ENCODE assay signal across 30 mouse cellular contexts in genomic region chr1:170876906-170877305, GRCm38 (mm10). TPM values are rescaled to one million over a fixed set of nuclear protein-coding genes. Genes with fewer than 3 reads are reported as not detected.
"Had no signal": no experiment of that assay in that cellular context is flagged by ENCODE, and none has a peak within 500 bp of the region (broad histone marks: within the 10 kb centered on the region; RNA-seq: fewer than 3 reads in every experiment).

No protein-coding gene starts in this region.

- H3K27ac ChIP-seq: kidney, postnatal 0 days; layer of hippocampus, adult 2 months; limb, embryonic 10.5 days; limb, embryonic 13.5 days; liver, embryonic 12.5 days; liver, embryonic 15.5 days; lung, embryonic 15.5 days; midbrain, embryonic 10.5 days; midbrain, embryonic 13.5 days; neural tube, embryonic 13.5 days had no signal

- H3K27me3 ChIP-seq: limb, embryonic 13.5 days; liver, embryonic 12.5 days; liver, embryonic 15.5 days; lung, embryonic 15.5 days; megakaryocyte, embryonic 14.5 days; midbrain, embryonic 13.5 days; neural tube, embryonic 13.5 days had no signal

- ATAC-seq: liver, embryonic 12.5 days; midbrain, embryonic 13.5 days; midbrain, embryonic 16.5 days had no signal

- H3K9me3 ChIP-seq: limb, embryonic 10.5 days; limb, embryonic 13.5 days; liver, embryonic 12.5 days; liver, embryonic 15.5 days; lung, embryonic 15.5 days; megakaryocyte, embryonic 14.5 days; midbrain, embryonic 10.5 days; midbrain, embryonic 13.5 days; neural tube, embryonic 13.5 days had no signal

- H3K4me3 ChIP-seq: layer of hippocampus, adult 2 months; limb, embryonic 10.5 days; limb, embryonic 13.5 days; liver, embryonic 12.5 days; liver, embryonic 15.5 days; lung, embryonic 15.5 days; megakaryocyte, embryonic 14.5 days; midbrain, embryonic 10.5 days; midbrain, embryonic 13.5 days; myocyte; neural tube, embryonic 13.5 days had no signal

- H3K9ac ChIP-seq: limb, embryonic 13.5 days; liver, embryonic 12.5 days; liver, embryonic 15.5 days; lung, embryonic 15.5 days; midbrain, embryonic 13.5 days; neural tube, embryonic 13.5 days had no signal

- H3K4me2 ChIP-seq: limb, embryonic 13.5 days; liver, embryonic 12.5 days; liver, embryonic 15.5 days; lung, embryonic 15.5 days; midbrain, embryonic 13.5 days; neural tube, embryonic 13.5 days had no signal

- H3K4me1 ChIP-seq: limb, embryonic 10.5 days; limb, embryonic 13.5 days; lung, embryonic 15.5 days; midbrain, embryonic 10.5 days; midbrain, embryonic 13.5 days; neural tube, embryonic 13.5 days had no signal

- DNase-seq: kidney, postnatal 25 days; layer of hippocampus, adult 9-11 months; liver; lung, adult 18-20 months; lung, postnatal 10 days; lung, postnatal 36 days; retina, postnatal 1 day; right cerebral cortex, postnatal 25 days; spleen, adult 18-20 months; thymus, adult 18-20 months; thymus, postnatal 4 days had no signal

RNA-seq across cellular contexts. Expression of gene Gm26620, which starts 8.0 kb away (rescaled TPM):
- total RNA-seq: monocyte, adult 5-6 weeks had no signal
- polyA plus RNA-seq: kidney, embryonic 14.5 days had no signal

RNA-seq across cellular contexts. Expression of gene Fcrlb, which starts 35.8 kb away (rescaled TPM):
- total RNA-seq: monocyte, adult 5-6 weeks had no signal
- polyA plus RNA-seq: kidney, embryonic 14.5 days; limb, embryonic 10.5 days; lung, embryonic 15.5 days; midbrain, embryonic 10.5 days; stomach, embryonic 16.5 days had no signal

RNA-seq across cellular contexts. Expression of gene Fcrla, which starts 50.5 kb away (rescaled TPM):
- total RNA-seq: layer of hippocampus, adult 2 months; layer of hippocampus, postnatal 25 days; left cerebral cortex, adult 18-20 months; left cerebral cortex, postnatal 25 days had no signal
- polyA plus RNA-seq: kidney, embryonic 14.5 days; kidney, postnatal 0 days; limb, embryonic 10.5 days; limb, embryonic 13.5 days; midbrain, embryonic 10.5 days; midbrain, embryonic 13.5 days; midbrain, embryonic 16.5 days; myocyte; neural tube, embryonic 13.5 days had no signal
